Mouse (Mus musculus): ENCODE measurements at regions not wholly inside any gene's neighbourhood (a gene's known extent, or its start where the extent isn't known, plus 50 kb on each side); places are given as distances from the start of the nearest gene placed in this dataset.

DNA sequence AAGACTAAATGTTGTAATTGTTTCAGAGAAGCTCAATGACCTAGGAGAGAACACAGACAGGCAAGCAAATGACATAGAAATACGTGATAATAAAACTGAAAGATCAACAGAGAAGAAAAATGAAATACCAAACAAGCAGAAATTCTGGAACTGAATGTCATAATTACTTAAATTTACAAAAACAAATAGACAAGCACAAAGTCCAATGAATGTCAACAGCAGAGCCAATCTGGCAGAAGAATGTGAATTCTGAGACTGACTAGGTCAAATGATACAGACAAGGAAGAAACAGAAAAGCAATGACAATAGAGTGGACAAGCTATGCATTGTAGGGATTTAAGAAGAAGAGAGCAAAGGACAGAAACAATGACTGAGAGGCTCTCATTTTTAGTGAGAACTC is 143.1 kb upstream of the N4bp1 start:
- Histone ChIP-seq H3K4me1 (ENCODE audit: control insufficient read depth, insufficient read depth, low read length) (no peaks in the 10 kb centered on the region), H3K4me3 (replicated peaks; ENCODE audit: extremely low read depth, low read depth, low read length) (no peak overlapping the region)
- TF ChIP-seq CTCF (IDR thresholded peaks at IDR 0.05; ENCODE audit: insufficient read depth, low read length): no peak
- TF ChIP-seq POLR2A (IDR thresholded peaks at IDR 0.05; ENCODE audit: borderline replicate concordance, extremely low read depth, low read depth, low read length): no peak
- DNase-seq: no peak
- 47% methylated on average over 1 of the region's 1 CpGs for WGBS

DNA sequence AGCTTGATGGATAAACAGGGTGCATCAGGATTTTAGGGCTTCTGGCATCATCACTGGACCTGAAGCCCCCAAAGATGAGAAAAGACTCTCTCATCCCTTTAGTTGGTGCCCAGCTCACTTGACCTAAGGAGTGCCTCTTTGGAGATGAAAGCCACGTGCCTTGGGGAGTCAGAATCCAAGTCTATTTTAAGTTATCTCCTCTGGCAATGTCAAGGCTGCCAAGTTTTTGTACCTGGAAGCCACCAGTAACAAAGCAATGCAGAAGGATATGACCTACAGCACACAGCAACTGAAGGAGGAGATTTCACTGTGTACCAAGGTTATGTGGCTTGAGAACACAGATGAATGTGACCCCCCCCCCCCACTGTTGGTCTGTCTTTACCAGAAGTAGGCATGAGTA is 140.9 kb upstream of the N4bp1 start:
- H3K4me1 ChIP-seq (ENCODE audit: control insufficient read depth, insufficient read depth, low read length): no peaks in the 10 kb centered on the region
- no peak for DNase-seq

DNA sequence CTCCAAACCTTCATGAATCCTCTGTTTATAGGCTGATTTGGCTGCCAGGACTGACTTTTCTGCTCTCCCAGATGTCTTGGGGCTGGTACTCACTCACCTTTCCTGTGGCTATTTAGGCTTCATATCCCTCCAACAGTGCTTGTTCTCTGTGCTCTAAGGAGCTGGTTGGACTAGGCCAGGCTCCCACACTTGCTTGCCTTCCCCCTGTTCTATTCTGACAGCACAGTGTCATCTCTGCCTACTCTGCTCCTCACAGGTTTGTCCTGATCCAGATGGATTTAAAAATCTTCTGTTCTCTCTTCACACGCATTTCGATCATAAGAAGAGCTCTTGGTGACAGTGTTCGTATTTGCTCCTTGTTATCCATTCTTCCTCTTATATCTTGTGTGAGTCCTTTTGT is 134.7 kb upstream of the N4bp1 start:
- 89% methylated on average over 3 of the region's 3 CpGs for WGBS
- no peak for DNase-seq
- TF ChIP-seq POLR2A (IDR thresholded peaks at IDR 0.05; ENCODE audit: borderline replicate concordance, extremely low read depth, low read depth, low read length): no peak
- TF ChIP-seq CTCF (IDR thresholded peaks at IDR 0.05; ENCODE audit: insufficient read depth, low read length): no peak
- no peak overlapping the region for H3K4me3 ChIP-seq (replicated peaks; ENCODE audit: extremely low read depth, low read depth, low read length)
- H3K4me1 ChIP-seq (ENCODE audit: control insufficient read depth, insufficient read depth, low read length): no peaks in the 10 kb centered on the region

More for the DNA sequence above, 140.9 kb upstream of the N4bp1 start:
- no peak overlapping the region for H3K4me3 ChIP-seq (replicated peaks; ENCODE audit: extremely low read depth, low read depth, low read length)
- TF ChIP-seq CTCF (IDR thresholded peaks at IDR 0.05; ENCODE audit: insufficient read depth, low read length): no peak
- TF ChIP-seq POLR2A (IDR thresholded peaks at IDR 0.05; ENCODE audit: borderline replicate concordance, extremely low read depth, low read depth, low read length): no peak
- 23% methylated on average over 1 of the region's 1 CpGs for WGBS

DNA sequence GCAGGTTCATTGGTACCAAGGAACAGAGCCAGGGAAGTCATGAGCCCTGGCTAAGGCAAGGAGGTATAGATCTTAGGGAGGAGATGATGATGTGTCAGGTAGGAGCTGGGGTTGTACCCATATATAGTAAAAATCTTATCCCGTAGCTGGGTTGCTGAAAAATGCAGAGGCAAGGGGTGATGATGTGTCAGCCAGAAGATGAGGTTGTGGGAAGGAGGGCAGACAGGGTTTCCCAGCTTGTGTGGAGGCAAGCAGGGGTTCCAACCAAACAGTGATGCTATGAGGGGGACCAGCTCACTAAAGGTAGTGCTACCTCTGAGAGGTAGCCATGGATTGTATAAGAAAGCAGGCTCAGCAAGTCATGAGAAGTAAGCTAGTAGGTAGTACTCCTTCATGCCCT is 90.5 kb upstream of the N4bp1 start:
- DNase-seq: no peak
- TF ChIP-seq CTCF (IDR thresholded peaks at IDR 0.05; ENCODE audit: insufficient read depth, low read length): no peak
- no peak for TF ChIP-seq POLR2A (IDR thresholded peaks at IDR 0.05; ENCODE audit: borderline replicate concordance, extremely low read depth, low read depth, low read length)
- Histone ChIP-seq H3K4me3 (replicated peaks; ENCODE audit: extremely low read depth, low read depth, low read length) (no peak overlapping the region), H3K4me1 (ENCODE audit: control insufficient read depth, insufficient read depth, low read length) (no peaks in the 10 kb centered on the region)
- 83% methylated on average over 1 of the region's 1 CpGs for WGBS

DNA sequence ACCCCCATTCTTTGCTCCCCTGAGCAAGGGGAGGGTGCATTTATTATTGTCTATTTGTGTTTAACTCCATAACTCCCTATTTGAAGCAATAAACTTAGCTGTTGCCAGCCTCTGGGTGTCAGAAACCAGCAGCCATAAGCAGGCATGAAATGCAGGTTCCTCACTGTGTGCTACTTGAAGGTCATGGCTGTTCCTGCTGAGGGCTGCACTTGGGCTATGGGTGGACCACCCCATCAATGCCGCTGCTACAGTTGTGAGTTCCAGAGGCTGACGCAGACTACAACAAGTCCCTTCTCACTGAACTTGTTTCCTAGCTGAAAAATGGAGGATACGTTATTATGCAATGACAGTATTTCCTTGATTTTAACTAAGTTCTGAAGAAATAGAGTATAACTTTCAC is 86.7 kb upstream of the N4bp1 start:
- TF ChIP-seq CTCF (IDR thresholded peaks at IDR 0.05; ENCODE audit: insufficient read depth, low read length): no peak
- no peak for TF ChIP-seq POLR2A (IDR thresholded peaks at IDR 0.05; ENCODE audit: borderline replicate concordance, extremely low read depth, low read depth, low read length)
- 92% methylated on average over 3 of the region's 3 CpGs for WGBS
- Histone ChIP-seq H3K4me3 (replicated peaks; ENCODE audit: extremely low read depth, low read depth, low read length) (no peak overlapping the region), H3K4me1 (ENCODE audit: control insufficient read depth, insufficient read depth, low read length) (no peaks in the 10 kb centered on the region)
- DNase-seq: no peak

DNA sequence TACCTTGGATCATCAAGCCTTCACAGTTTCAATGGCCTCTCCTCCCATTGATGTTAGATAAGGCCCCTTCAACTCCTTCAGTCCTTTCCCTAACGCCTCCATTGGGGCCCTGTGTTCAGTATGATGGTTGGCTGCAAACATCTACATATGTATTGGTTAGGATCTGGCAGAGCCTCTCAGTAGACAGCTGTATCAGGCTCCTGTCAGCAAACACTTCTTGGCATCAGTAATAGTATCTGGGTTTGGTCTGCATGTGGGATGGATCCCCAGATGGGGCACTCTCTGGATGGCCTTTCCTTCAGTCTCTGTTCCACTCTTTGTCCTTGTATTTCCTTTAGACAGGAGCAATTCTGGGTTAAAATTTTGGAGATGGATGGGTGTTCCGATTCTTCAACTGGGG is 84.0 kb upstream of the N4bp1 start:
- WGBS: 83% methylated on average over 2 of the region's 2 CpGs
- TF ChIP-seq CTCF (IDR thresholded peaks at IDR 0.05; ENCODE audit: insufficient read depth, low read length) (no peak), POLR2A (IDR thresholded peaks at IDR 0.05; ENCODE audit: borderline replicate concordance, extremely low read depth, low read depth, low read length) (no peak)
- no peak overlapping the region for H3K4me3 ChIP-seq (replicated peaks; ENCODE audit: extremely low read depth, low read depth, low read length)
- DNase-seq: no peak
- no peaks in the 10 kb centered on the region for H3K4me1 ChIP-seq (ENCODE audit: control insufficient read depth, insufficient read depth, low read length)

DNA sequence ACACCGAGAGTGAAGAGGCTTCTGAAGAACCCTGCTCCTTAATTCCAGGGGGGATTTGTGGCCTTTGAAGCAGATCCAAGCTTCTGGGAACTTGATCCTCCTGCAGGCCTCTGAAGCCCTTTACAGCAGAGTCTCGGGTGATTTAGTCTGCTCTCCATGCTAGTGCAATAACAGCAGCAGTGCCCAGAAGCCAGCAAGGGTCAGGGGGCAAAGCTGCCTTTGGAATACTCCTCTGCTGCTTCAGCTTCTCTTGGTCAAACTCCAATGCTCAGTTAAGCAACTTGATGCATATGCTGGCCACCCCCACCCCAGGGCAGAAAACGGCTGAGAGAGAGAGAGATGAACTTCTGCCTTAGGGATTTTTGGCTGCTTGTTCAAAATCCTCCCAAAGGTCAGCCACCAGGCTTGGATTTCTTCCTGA is 82.8 kb upstream of the N4bp1 start:
- no peak for DNase-seq

DNA sequence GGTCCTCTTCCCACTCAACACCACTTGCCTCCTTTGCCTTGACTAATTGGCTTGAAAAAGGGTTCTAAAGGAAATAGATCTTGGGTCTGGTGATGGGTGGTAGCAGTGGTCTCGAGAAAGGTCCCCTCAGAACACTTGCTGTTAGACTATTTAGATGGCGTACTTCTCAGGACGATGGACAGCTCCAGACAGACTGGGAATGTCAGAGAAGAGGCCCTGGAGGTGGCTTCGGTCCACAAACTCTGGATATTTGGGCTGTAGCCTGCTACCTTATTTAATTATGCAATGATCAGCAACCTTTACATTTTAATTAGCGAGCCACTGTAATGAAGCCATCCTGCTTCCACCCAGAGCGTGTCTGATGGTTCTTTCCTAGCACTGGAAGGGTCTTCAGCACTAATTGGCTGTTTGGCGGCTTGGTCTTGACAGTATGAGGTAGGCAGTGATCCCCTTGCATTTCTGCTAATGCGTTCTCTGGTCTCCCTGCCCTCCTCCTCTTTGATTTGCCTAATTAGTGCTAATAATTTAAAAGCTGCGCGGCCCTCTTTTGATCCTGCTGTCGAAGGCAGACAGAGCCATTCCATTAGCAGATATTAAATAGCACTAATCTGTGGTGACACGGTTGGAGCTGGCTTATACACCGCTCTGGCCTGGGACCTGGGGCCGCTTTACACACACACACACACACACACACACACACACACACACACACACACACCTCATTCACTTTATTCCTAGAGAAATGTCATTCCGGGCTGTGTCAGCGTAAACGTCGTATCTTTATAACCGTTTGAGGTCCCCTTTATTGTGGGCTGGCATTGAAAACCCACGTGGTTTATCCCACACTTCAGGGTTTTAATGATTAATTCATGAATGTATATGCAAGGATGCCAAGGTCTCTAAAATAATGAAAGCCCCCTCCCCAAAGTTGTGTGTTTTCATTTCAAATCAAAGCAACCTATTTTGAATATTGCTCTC is 76.4 kb upstream of the N4bp1 start:
- H3K4me1 ChIP-seq (ENCODE audit: control insufficient read depth, insufficient read depth, low read length): no peaks in the 10 kb centered on the region
- TF ChIP-seq POLR2A (IDR thresholded peaks at IDR 0.05; ENCODE audit: borderline replicate concordance, extremely low read depth, low read depth, low read length) (no peak), CTCF (IDR thresholded peaks at IDR 0.05; ENCODE audit: insufficient read depth, low read length) (no peak)
- WGBS: 72% methylated on average over 20 of the region's 20 CpGs
- no peak for DNase-seq
- H3K4me3 ChIP-seq (replicated peaks; ENCODE audit: extremely low read depth, low read depth, low read length): no peak overlapping the region

More for the DNA sequence above, 82.8 kb upstream of the N4bp1 start:
- TF ChIP-seq CTCF (IDR thresholded peaks at IDR 0.05; ENCODE audit: insufficient read depth, low read length) (no peak), POLR2A (IDR thresholded peaks at IDR 0.05; ENCODE audit: borderline replicate concordance, extremely low read depth, low read depth, low read length) (no peak)
- Histone ChIP-seq H3K4me1 (ENCODE audit: control insufficient read depth, insufficient read depth, low read length) (no peaks in the 10 kb centered on the region), H3K4me3 (replicated peaks; ENCODE audit: extremely low read depth, low read depth, low read length) (no peak overlapping the region)
- 32% methylated on average over 3 of the region's 3 CpGs for WGBS

Measured in lung, adult 2 months (tissue).